Mouse (Mus musculus) cerebellum, adult 2 months (tissue): Measurements from ENCODE around the gene Fndc8. TPM values are rescaled to one million over a fixed set of nuclear protein-coding genes. Genes with fewer than 3 reads are reported as not detected.

Source experiments
- DNase-seq, 2 experiments: peaks; one replicate each; pipeline ENCODE4 v3.0.0; 2021
- H3K27ac ChIP-seq: fragments of 200-500 bp; 2 replicates; pipeline ENCODE4 v1.5.1; 2012; ENCODE audit warnings: low read length, control low read depth, inconsistent platforms; ENCODE audit not compliant: insufficient read depth
- H3K27me3 ChIP-seq: fragments of 200-500 bp; 2 replicates; pipeline ENCODE4 v1.6.1; 2012; ENCODE audit warnings: inconsistent platforms, mild to moderate bottlenecking, low read length, moderate library complexity; ENCODE audit not compliant: control insufficient read depth, insufficient read depth
- H3K4me1 ChIP-seq: fragments of 200-500 bp; 2 replicates; pipeline ENCODE4 v1.6.1; 2011; ENCODE audit warnings: low read length; ENCODE audit not compliant: control insufficient read depth, insufficient read depth
- H3K4me3 ChIP-seq: fragments of 200-500 bp; replicated peaks from 2 replicates; pipeline ENCODE3; 2011; ENCODE audit warnings: mild to moderate bottlenecking, low read depth, low read length, control low read depth; ENCODE audit not compliant: insufficient read depth
- CTCF ChIP-seq: fragments of 200-500 bp; IDR thresholded peaks from 2 replicates; pipeline ENCODE4 v1.5.1; 2011; ENCODE audit warnings: low read depth, mild to moderate bottlenecking, control low read depth, low read length, moderate library complexity, borderline replicate concordance; ENCODE audit not compliant: insufficient read depth
- POLR2A ChIP-seq: fragments of 200-500 bp; IDR thresholded peaks from 2 replicates; pipeline ENCODE4 v1.6.1; 2011; ENCODE audit warnings: low read length, control low read depth, borderline replicate concordance; ENCODE audit not compliant: insufficient read depth
- WGBS: fragments of 180-500 bp; shearing (Covaris S2); methylation state at CpG from one replicate; pipeline ENCODE4 v1.1.7; 2018; 5-methylcytosine and 5-hydroxymethylcytosine counted together
- polyA plus RNA-seq: library from polyadenylated mRNA; depleted of rRNA; stranded (reverse); fragments of >200 nt; gene quantifications from 2 replicates; pipeline ENCODE4 v1.2.3, GENCODE M21; 2012; rRNA removed

Gene Fndc8
- polyA plus RNA-seq, 1 experiment: not detected

GRCm38 (mm10) chr11:82949036-82949435 is 57.1 kb downstream of the Fndc8 start:
- Histone ChIP-seq H3K27me3 (no peaks in the 10 kb centered on the region; the same call in 1 of the 2 replicates), H3K4me3 (no peak overlapping the region), H3K27ac (no peak overlapping the region), H3K4me1 (no peaks in the 10 kb centered on the region)
- 69% methylated on average over 9 of the region's 9 CpGs for WGBS
- DNase-seq: no peak
- TF ChIP-seq CTCF: no peak
- TF ChIP-seq POLR2A: no peak

Other genes starting within 250 kb of the Fndc8 start
- gene Cct6b, start 127.8 kb upstream of the Fndc8 start, polyA plus RNA-seq: 0.19 and 0.23 TPM in 2 replicates
- gene Zfp830, start 127.8 kb upstream of the Fndc8 start, polyA plus RNA-seq: 14.0 and 14.4 TPM in 2 replicates
- 27.6 and 32.3 TPM in 2 replicates for gene Lig3, start 111.0 kb upstream of the Fndc8 start, polyA plus RNA-seq
- gene Rffl, start 20.9 kb upstream of the Fndc8 start, polyA plus RNA-seq: 16.8 and 18.6 TPM in 2 replicates
- 20.9 and 21.2 TPM in 2 replicates for gene Rad51d, start 1.5 kb upstream of the Fndc8 start, polyA plus RNA-seq
- gene Nle1, start 16.3 kb downstream of the Fndc8 start, polyA plus RNA-seq: 39.5 and 43.0 TPM in 2 replicates
- 1.9 and 2.3 TPM in 2 replicates for gene Unc45b, start 18.4 kb downstream of the Fndc8 start, polyA plus RNA-seq
- 3.7 and 3.8 TPM in 2 replicates for gene Slfn5, start 59.2 kb downstream of the Fndc8 start, polyA plus RNA-seq
- gene Slfn9, start 99.7 kb downstream of the Fndc8 start, polyA plus RNA-seq: 0.08 TPM in 2 replicates
- gene Slfn8, start 128.7 kb downstream of the Fndc8 start, polyA plus RNA-seq: 0.28 and 0.29 TPM in 2 replicates
- gene Slfn2, start 173.0 kb downstream of the Fndc8 start, polyA plus RNA-seq: 0.90 and 1.1 TPM in 2 replicates
- gene Slfn1, start 224.7 kb downstream of the Fndc8 start, polyA plus RNA-seq: 0.16 TPM in 1 of 2 replicates, not detected in the other